Mouse (Mus musculus): ENCODE data around the gene Abca15. TPM values are rescaled to one million over a fixed set of nuclear protein-coding genes. Genes with fewer than 3 reads are reported as not detected.

The Abca15 gene
- not detected for polyA plus RNA-seq (2014; fragmentation: Illumina TruSeq; extraction: RNeasy Lipid Tissue Mini Kit (QIAGEN cat#74804); ENCODE audit: low read depth, low replicate concordance)

GRCm38 (mm10) chr7:120328087-120328793, at the start of gene Abca15:
TSS of gene Abca15 (plus strand) at chr7:120328670.

GRCm38 (mm10) chr7:120409447-120409846, 81.0 kb downstream of the Abca15 start, which contains the start of gene Abca16:
TSS of gene Abca16 (plus strand) at chr7:120409647.

Other genes with a start within 250 kb of the Abca15 start
- not detected for gene Dnah3, start 233.4 kb upstream of the Abca15 start, polyA plus RNA-seq (2014; fragmentation: Illumina TruSeq; extraction: RNeasy Lipid Tissue Mini Kit (QIAGEN cat#74804); ENCODE audit: low read depth, low replicate concordance)
- 39.3 TPM for gene Tmem159, start 226.3 kb upstream of the Abca15 start, polyA plus RNA-seq (2014; fragmentation: Illumina TruSeq; extraction: RNeasy Lipid Tissue Mini Kit (QIAGEN cat#74804); ENCODE audit: low read depth, low replicate concordance)
- 0.39 TPM for gene Zp2, start 183.4 kb upstream of the Abca15 start, polyA plus RNA-seq (2014; fragmentation: Illumina TruSeq; extraction: RNeasy Lipid Tissue Mini Kit (QIAGEN cat#74804); ENCODE audit: low read depth, low replicate concordance)
- not detected for gene Anks4b, start 154.8 kb upstream of the Abca15 start, polyA plus RNA-seq (2014; fragmentation: Illumina TruSeq; extraction: RNeasy Lipid Tissue Mini Kit (QIAGEN cat#74804); ENCODE audit: low read depth, low replicate concordance)
- gene Crym, start 126.6 kb upstream of the Abca15 start, polyA plus RNA-seq (2014; fragmentation: Illumina TruSeq; extraction: RNeasy Lipid Tissue Mini Kit (QIAGEN cat#74804); ENCODE audit: low read depth, low replicate concordance), result 0.68 TPM
- not detected for gene Abca14, start 124.7 kb upstream of the Abca15 start, polyA plus RNA-seq (2014; fragmentation: Illumina TruSeq; extraction: RNeasy Lipid Tissue Mini Kit (QIAGEN cat#74804); ENCODE audit: low read depth, low replicate concordance)
- gene Abca16, start 81.0 kb downstream of the Abca15 start, polyA plus RNA-seq (2014; fragmentation: Illumina TruSeq; extraction: RNeasy Lipid Tissue Mini Kit (QIAGEN cat#74804); ENCODE audit: low read depth, low replicate concordance), result not detected